Mouse (Mus musculus) intestine, embryonic 16.5 days (tissue): ENCODE data around the gene Ift88. TPM values are rescaled to one million over a fixed set of nuclear protein-coding genes. Genes with fewer than 3 reads are reported as not detected.

ENCODE experiments used
- ATAC-seq: fragments of 200-750 bp; cut with Nextera tagmentation; 2 replicates; pipeline ENCODE4 v1.8.0; 2017; ENCODE audit warnings: moderate TSS enrichment, moderate library complexity
- H3K27ac ChIP-seq: fragments of 300-500 bp; sonication (generic); 2 replicates; pipeline ENCODE4 v1.5.1; 2014; ENCODE audit warnings: mild to moderate bottlenecking, low read length
- H3K27me3 ChIP-seq: fragments of 300-500 bp; sonication (generic); replicated peaks from 2 replicates; pipeline ENCODE4 v1.6.1; 2014; ENCODE audit warnings: low read length, control low read depth, mixed read lengths; ENCODE audit not compliant: control insufficient read depth, insufficient read depth
- H3K36me3 ChIP-seq: fragments of 300-500 bp; sonication (generic); 2 replicates; pipeline ENCODE4 v1.6.1; 2014; ENCODE audit warnings: low read length, control low read depth; ENCODE audit not compliant: control insufficient read depth, insufficient read depth
- H3K4me1 ChIP-seq: fragments of 300-500 bp; sonication (generic); 2 replicates; pipeline ENCODE4 v1.6.1; 2014; ENCODE audit warnings: low read length, control low read depth, mixed read lengths; ENCODE audit not compliant: control insufficient read depth, insufficient read depth
- H3K4me2 ChIP-seq: fragments of 300-500 bp; sonication (generic); 2 replicates; pipeline ENCODE4 v1.6.1; 2014; ENCODE audit warnings: low read depth, low read length, control low read depth
- H3K4me3 ChIP-seq: fragments of 300-500 bp; sonication (generic); 2 replicates; pipeline ENCODE4 v1.5.1; 2014; ENCODE audit warnings: mild to moderate bottlenecking, low read length
- H3K9ac ChIP-seq: fragments of 300-500 bp; sonication (generic); 2 replicates; pipeline ENCODE4 v1.6.1; 2014; ENCODE audit warnings: low read depth, low read length
- H3K9me3 ChIP-seq: fragments of 300-500 bp; sonication (generic); 2 replicates; pipeline ENCODE4 v1.6.1; 2016; ENCODE audit warnings: low read length, control low read depth; ENCODE audit not compliant: control insufficient read depth
- WGBS: fragments of 180-500 bp; shearing (Covaris S2); extraction: QIAGEN DNeasy Blood & Tissue Kit; methylation state at CpG from one replicate; pipeline ENCODE4 v1.1.7; 2014; 5-methylcytosine and 5-hydroxymethylcytosine counted together
- polyA plus RNA-seq: library from polyadenylated mRNA; unstranded; fragments of >200 nt; fragmentation: Nextera tagmentation; extraction: Ambion mirVana; gene quantifications from 2 replicates; pipeline ENCODE4 v1.2.1, GENCODE M21; 2015

Gene Ift88
- polyA plus RNA-seq, 1 experiment from 2014 or later, result 7.2 TPM

- ATAC-seq, result peak; percentile 59
- H3K9ac ChIP-seq, result peak overlapping the region; percentile 38
Measured at GRCm38 (mm10) chr14:57534961-57535360, 111.1 kb downstream of the Ift88 start.

GRCm38 (mm10) chr14:57535646-57536045 is 111.8 kb downstream of the Ift88 start:
- Histone ChIP-seq H3K9me3 (no peaks in the 10 kb centered on the region), H3K4me3 (no peak overlapping the region), H3K9ac (no peak overlapping the region), H3K36me3 (no peaks in the 10 kb centered on the region), H3K27me3 (no peaks in the 10 kb centered on the region), H3K4me1 (peaks cover 20% of the 10 kb centered on the region; the same call in 1 of the 2 replicates), H3K27ac (peak overlapping the region; percentile 71), H3K4me2 (no peak overlapping the region)
- 55% methylated on average over 6 of the region's 6 CpGs for WGBS
- ATAC-seq, result peak; percentile 27; the same call in 1 of the 2 replicates

More at GRCm38 (mm10) chr14:57534961-57535360, 111.1 kb downstream of the Ift88 start:
- Histone ChIP-seq H3K4me3 (no peak overlapping the region), H3K36me3 (no peaks in the 10 kb centered on the region), H3K4me1 (peaks cover 20% of the 10 kb centered on the region; the same call in 1 of the 2 replicates), H3K9me3 (no peaks in the 10 kb centered on the region), H3K27ac (peak overlapping the region; percentile 71), H3K4me2 (no peak overlapping the region), H3K27me3 (no peaks in the 10 kb centered on the region)
- WGBS, result 29% methylated on average over 8 of the region's 8 CpGs

DNA sequence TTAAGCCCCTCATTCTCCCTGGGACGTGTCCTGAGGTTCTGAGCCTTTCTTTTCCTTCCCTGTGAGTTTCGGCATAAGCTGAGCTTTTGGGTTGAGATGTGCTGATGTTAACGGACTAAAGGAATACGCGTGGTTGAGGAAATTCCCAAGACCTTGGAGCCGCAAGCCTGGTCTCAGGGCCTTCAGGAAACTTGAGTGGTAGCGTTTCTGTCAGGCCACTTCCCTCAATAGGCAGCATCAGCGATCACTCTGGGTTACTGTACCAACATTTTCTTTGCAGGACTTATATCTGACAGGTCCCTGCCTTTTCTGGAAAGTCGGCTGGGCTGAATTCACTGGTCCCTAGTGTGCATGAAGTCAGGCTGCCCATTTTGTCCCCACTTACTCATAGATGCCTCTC is 113.0 kb downstream of the Ift88 start:
- no peaks in the 10 kb centered on the region for H3K27me3 ChIP-seq
- H3K4me2 ChIP-seq, result no peak overlapping the region
- WGBS, result 57% methylated on average over 9 of the region's 9 CpGs
- no peak overlapping the region for H3K9ac ChIP-seq
- H3K36me3 ChIP-seq, result 0 out of 2 replicates have a peak, but pooled peaks cover under 1% of the 10 kb centered on the region
- H3K4me1 ChIP-seq, result peaks cover 20% of the 10 kb centered on the region; the same call in 1 of the 2 replicates
- peaks cover 2% of the 10 kb centered on the region; the same call in 1 of the 2 replicates for H3K9me3 ChIP-seq
- H3K4me3 ChIP-seq, result no peak overlapping the region
- no peak for ATAC-seq
- peak overlapping the region; percentile 68 for H3K27ac ChIP-seq

DNA sequence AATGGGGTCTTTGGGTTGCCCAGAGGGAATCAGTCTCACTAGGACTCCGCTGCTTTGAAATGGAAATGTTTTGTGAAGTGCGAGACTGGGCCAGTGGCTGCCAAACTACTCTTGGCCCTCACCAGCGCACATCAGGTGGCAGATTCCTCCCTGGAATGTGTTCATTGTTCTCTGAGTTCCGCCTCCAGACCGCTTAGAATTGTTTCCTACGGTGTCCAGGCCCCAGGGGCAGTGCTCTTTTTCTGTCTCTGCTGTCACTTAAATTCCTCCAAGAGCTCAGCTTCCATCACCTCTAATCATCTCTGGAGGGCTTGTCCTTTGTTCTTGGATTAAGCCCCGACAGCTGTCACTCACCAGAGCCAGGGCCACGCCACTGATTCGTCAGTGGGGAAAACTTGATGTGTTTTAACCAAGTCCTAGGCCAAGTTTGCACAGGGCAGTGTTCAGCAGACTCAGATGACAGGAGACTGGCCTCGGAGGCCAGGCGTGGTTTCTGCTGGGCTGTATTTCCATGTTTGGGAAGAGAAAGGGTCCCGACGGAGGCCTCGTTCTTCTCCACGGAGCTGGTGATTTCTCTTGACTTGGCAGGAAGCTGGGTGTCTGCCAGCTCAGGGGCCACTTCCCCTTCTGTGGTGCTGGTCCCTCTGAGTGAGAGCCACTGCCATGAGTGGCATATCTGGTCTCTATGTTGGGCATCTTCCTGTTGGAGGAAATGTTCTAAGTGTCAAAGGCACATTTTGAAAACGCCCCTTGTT is 113.6 kb downstream of the Ift88 start:
- WGBS, result 32% methylated on average over 16 of the region's 16 CpGs
- H3K9ac ChIP-seq, result no peak overlapping the region
- peaks cover 6% of the 10 kb centered on the region; the same call in 1 of the 2 replicates for H3K36me3 ChIP-seq
- ATAC-seq, result 0 out of 2 replicates have a peak, but pooled peaks have one; percentile 9
- H3K4me1 ChIP-seq, result peaks cover 20% of the 10 kb centered on the region; the same call in 1 of the 2 replicates
- peaks cover 3% of the 10 kb centered on the region; the same call in 1 of the 2 replicates for H3K9me3 ChIP-seq
- H3K27me3 ChIP-seq, result no peaks in the 10 kb centered on the region
- H3K4me3 ChIP-seq, result no peak overlapping the region
- peak overlapping the region; percentile 68 for H3K27ac ChIP-seq
- H3K4me2 ChIP-seq, result no peak overlapping the region

DNA sequence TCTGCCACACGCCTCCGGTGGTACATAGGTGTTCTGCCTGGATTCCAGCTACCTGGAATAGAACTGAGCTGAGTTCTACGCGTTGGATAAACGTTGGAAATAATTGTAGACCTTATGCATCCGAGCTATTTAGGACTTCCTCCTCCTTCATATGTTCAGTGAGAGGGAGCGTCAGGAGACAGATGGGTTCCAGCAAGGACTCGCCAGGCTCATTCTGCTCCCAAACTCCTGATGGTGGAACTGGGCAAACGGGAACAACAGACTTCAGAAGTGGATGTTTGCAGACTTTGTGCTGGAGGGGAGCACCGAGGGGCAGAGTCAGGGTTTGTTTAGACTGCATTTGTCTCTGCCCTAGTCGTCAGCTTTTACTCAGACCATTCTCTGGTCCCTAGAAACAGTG is 116.8 kb downstream of the Ift88 start:
- H3K4me3 ChIP-seq, result no peak overlapping the region
- H3K27ac ChIP-seq, result no peak overlapping the region
- peaks cover 7% of the 10 kb centered on the region; the same call in 1 of the 2 replicates for H3K36me3 ChIP-seq
- no peak overlapping the region for H3K4me2 ChIP-seq
- H3K27me3 ChIP-seq, result no peaks in the 10 kb centered on the region
- ATAC-seq, result no peak
- H3K9me3 ChIP-seq, result peaks cover 3% of the 10 kb centered on the region; the same call in 1 of the 2 replicates
- WGBS, result 73% methylated on average over 11 of the region's 11 CpGs
- peaks cover 7% of the 10 kb centered on the region; the same call in 1 of the 2 replicates for H3K4me1 ChIP-seq
- H3K9ac ChIP-seq, result no peak overlapping the region

- Histone ChIP-seq H3K27me3 (no peaks in the 10 kb centered on the region), H3K36me3 (peaks cover 7% of the 10 kb centered on the region; the same call in 1 of the 2 replicates), H3K4me1 (peaks cover 11% of the 10 kb centered on the region; the same call in 1 of the 2 replicates), H3K9me3 (peaks cover 3% of the 10 kb centered on the region; the same call in 1 of the 2 replicates), H3K27ac (no peak overlapping the region), H3K4me3 (no peak overlapping the region), H3K9ac (no peak overlapping the region), H3K4me2 (no peak overlapping the region)
- ATAC-seq, result no peak
- WGBS, result 72% methylated on average over 34 of the region's 34 CpGs
Measured at GRCm38 (mm10) chr14:57542231-57542630, 118.4 kb downstream of the Ift88 start.

- no peak overlapping the region for H3K27ac ChIP-seq
- no peak overlapping the region for H3K4me2 ChIP-seq
- WGBS, result 86% methylated on average over 13 of the region's 13 CpGs
- H3K36me3 ChIP-seq, result peaks cover 7% of the 10 kb centered on the region; the same call in 1 of the 2 replicates
- H3K4me1 ChIP-seq, result 0 out of 2 replicates have a peak, but pooled peaks cover 4% of the 10 kb centered on the region
- ATAC-seq, result no peak
- peaks cover 3% of the 10 kb centered on the region; the same call in 1 of the 2 replicates for H3K9me3 ChIP-seq
- H3K9ac ChIP-seq, result no peak overlapping the region
- H3K4me3 ChIP-seq, result no peak overlapping the region
- H3K27me3 ChIP-seq, result no peaks in the 10 kb centered on the region
Measured at GRCm38 (mm10) chr14:57543420-57544039, 119.7 kb downstream of the Ift88 start.

DNA sequence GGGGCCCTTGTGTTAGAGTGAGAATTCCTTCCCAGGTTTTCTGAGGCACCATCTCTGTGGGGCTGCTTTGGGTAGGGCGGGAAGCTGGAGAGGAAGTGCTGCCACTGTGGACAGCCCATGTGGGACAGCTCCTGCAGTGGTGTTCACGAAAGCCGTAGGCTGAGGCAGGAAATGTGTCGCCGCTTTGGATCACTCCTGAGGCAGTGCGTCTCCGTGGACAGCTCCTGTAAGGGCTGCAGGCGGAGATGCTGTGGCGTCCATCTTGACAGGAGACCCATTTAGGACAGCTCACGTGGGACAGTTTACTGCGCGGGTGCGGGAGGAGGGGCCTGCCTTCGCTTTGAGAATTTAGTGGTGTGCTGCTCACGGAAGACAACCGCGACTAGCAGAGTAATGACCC is 121.7 kb downstream of the Ift88 start:
- WGBS, result 85% methylated on average over 17 of the region's 17 CpGs
- H3K9ac ChIP-seq, result no peak overlapping the region
- peaks cover 3% of the 10 kb centered on the region; the same call in 1 of the 2 replicates for H3K9me3 ChIP-seq
- no peak overlapping the region for H3K4me2 ChIP-seq
- no peak overlapping the region for H3K27ac ChIP-seq
- H3K4me3 ChIP-seq, result no peak overlapping the region
- 0 out of 2 replicates have a peak, but pooled peaks cover 4% of the 10 kb centered on the region for H3K4me1 ChIP-seq
- no peak for ATAC-seq
- H3K36me3 ChIP-seq, result peaks cover 7% of the 10 kb centered on the region; the same call in 1 of the 2 replicates
- H3K27me3 ChIP-seq, result no peaks in the 10 kb centered on the region

DNA sequence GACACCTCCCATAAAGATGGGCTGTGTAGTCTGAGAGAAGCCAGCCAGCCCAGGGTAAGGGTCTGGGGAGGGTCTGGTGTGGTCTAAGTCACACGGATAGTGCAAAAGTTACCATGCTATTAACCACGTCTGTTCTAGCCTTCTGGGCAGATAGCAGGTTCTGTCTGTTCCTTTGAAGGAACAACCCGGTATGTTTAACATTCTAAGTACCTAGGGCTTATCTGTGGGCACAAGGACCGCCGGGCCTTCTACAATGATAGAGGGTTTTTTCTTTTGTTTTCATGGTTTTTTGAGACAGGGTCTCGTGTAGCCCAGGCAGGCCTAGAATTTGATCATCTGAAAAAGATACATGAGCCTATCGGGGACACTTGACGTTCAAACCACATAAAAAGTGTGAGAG is 122.3 kb downstream of the Ift88 start:
- 73% methylated on average over 8 of the region's 8 CpGs for WGBS

More for the DNA sequence above, 122.3 kb downstream of the Ift88 start:
- Histone ChIP-seq H3K9ac (no peak overlapping the region), H3K4me2 (no peak overlapping the region), H3K4me1 (0 out of 2 replicates have a peak, but pooled peaks cover 4% of the 10 kb centered on the region), H3K36me3 (peaks cover 7% of the 10 kb centered on the region; the same call in 1 of the 2 replicates), H3K27me3 (no peaks in the 10 kb centered on the region), H3K27ac (peak overlapping the region; percentile 63), H3K9me3 (peaks cover 3% of the 10 kb centered on the region; the same call in 1 of the 2 replicates), H3K4me3 (no peak overlapping the region)
- ATAC-seq, result no peak
